Mouse (Mus musculus) bone marrow, adult 2 months (tissue): ENCODE results near the gene Msh6. TPM values are rescaled to one million over a fixed set of nuclear protein-coding genes. Genes with fewer than 3 reads are reported as not detected.
A peak's percentile ranks its signal among the peaks of the same experiment; 100 is the strongest.
"Not testable (repeated sequence)": the region's sequence is repeated elsewhere in the genome, so short reads cannot be mapped to it uniquely, and the experiment has no call there.

Experiments used
- H3K27ac ChIP-seq: fragments of 200-500 bp; 2 replicates; pipeline ENCODE4 v1.5.1; 2012; ENCODE audit warnings: low read depth, mild to moderate bottlenecking, control low read depth, inconsistent platforms, low read length; ENCODE audit not compliant: control insufficient read depth, poor library complexity, insufficient read depth
- H3K4me1 ChIP-seq: fragments of 200-500 bp; 2 replicates; pipeline ENCODE4 v1.6.1; 2011; ENCODE audit warnings: low read length; ENCODE audit not compliant: control insufficient read depth, insufficient read depth
- H3K4me3 ChIP-seq: fragments of 200-500 bp; replicated peaks from 2 replicates; pipeline ENCODE3; 2011; ENCODE audit warnings: mild to moderate bottlenecking, low read depth, low read length, control low read depth; ENCODE audit not compliant: control insufficient read depth
- CTCF ChIP-seq: fragments of 200-500 bp; IDR thresholded peaks from 2 replicates; pipeline ENCODE4 v1.5.1; 2011; ENCODE audit warnings: low read length, control low read depth; ENCODE audit not compliant: control insufficient read depth, insufficient read depth
- POLR2A ChIP-seq: fragments of 200-500 bp; IDR thresholded peaks from 2 replicates; pipeline ENCODE4 v1.6.1; 2011; ENCODE audit warnings: low read depth, mild to moderate bottlenecking, control low read depth, low read length, borderline replicate concordance; ENCODE audit not compliant: control insufficient read depth
- WGBS: fragments of 180-500 bp; shearing (Covaris S2); methylation state at CpG from one replicate; pipeline ENCODE4 v1.1.7; 2018; 5-methylcytosine and 5-hydroxymethylcytosine counted together
- polyA plus RNA-seq: library from polyadenylated mRNA; stranded (reverse); fragments of >200 nt; gene quantifications from 2 replicates; pipeline ENCODE4 v1.2.4, GENCODE M21; 2011; ENCODE audit warnings: low replicate concordance; ENCODE audit not compliant: missing spikeins, insufficient read depth, insufficient read length

Gene Msh6
- polyA plus RNA-seq, result 32.2 and 61.3 TPM in 2 replicates

- Histone ChIP-seq H3K27ac (peak within 1 kb of the TSS; percentile 88), H3K4me3 (peak within 1 kb of the TSS; percentile 97), H3K4me1 (peaks cover 3% of the 10 kb centered on the region)
- TF ChIP-seq POLR2A, result peak; percentile 74
- no peak for TF ChIP-seq CTCF
- WGBS, result under 1% methylated on average over 63 of the region's 63 CpGs
Measured at GRCm38 (mm10) chr17:87974629-87975228, at the start of gene Msh6. Msh6 (plus strand) TSS chr17:87975062.

GRCm38 (mm10) chr17:87934326-87934725, 40.5 kb upstream of the Msh6 start:
- Histone ChIP-seq H3K4me3 (no peak overlapping the region), H3K27ac (no peak overlapping the region), H3K4me1 (no peaks in the 10 kb centered on the region)
- TF ChIP-seq CTCF (no peak), POLR2A (no peak)
- WGBS, result 81% methylated on average over 10 of the region's 10 CpGs

- no peak overlapping the region for H3K4me3 ChIP-seq
- TF ChIP-seq POLR2A (no peak), CTCF (no peak)
- H3K27ac ChIP-seq, result no peak overlapping the region
- no peaks in the 10 kb centered on the region for H3K4me1 ChIP-seq
- WGBS, result 86% methylated on average over 8 of the region's 8 CpGs
Measured at GRCm38 (mm10) chr17:87934736-87935135, 40.1 kb upstream of the Msh6 start.

- H3K4me3 ChIP-seq, result no peak overlapping the region
- no peak overlapping the region for H3K27ac ChIP-seq
- TF ChIP-seq CTCF (no peak), POLR2A (no peak)
- H3K4me1 ChIP-seq, result no peaks in the 10 kb centered on the region
- WGBS, result 79% methylated on average over 4 of the region's 4 CpGs
Measured at GRCm38 (mm10) chr17:87936156-87936555, 38.7 kb upstream of the Msh6 start.

- no peak overlapping the region for H3K27ac ChIP-seq
- 35% methylated on average over 16 of the region's 16 CpGs for WGBS
- no peaks in the 10 kb centered on the region for H3K4me1 ChIP-seq
- no peak overlapping the region for H3K4me3 ChIP-seq
- no peak for TF ChIP-seq POLR2A
- TF ChIP-seq CTCF, result peak; percentile 96
Measured at GRCm38 (mm10) chr17:87948965-87949584, 25.8 kb upstream of the Msh6 start.

GRCm38 (mm10) chr17:87954618-87955124, 20.2 kb upstream of the Msh6 start:
- H3K27ac ChIP-seq, H3K4me3 ChIP-seq, H3K4me1 ChIP-seq: not testable (repeated sequence)
- WGBS, result 55% methylated on average over 13 of the region's 13 CpGs

- Histone ChIP-seq H3K4me3 (no peak overlapping the region), H3K27ac (no peak overlapping the region), H3K4me1 (no peaks in the 10 kb centered on the region)
- no peak for TF ChIP-seq CTCF
- no peak for TF ChIP-seq POLR2A
- 82% methylated on average over 12 of the region's 12 CpGs for WGBS
Measured at GRCm38 (mm10) chr17:87957096-87957840, 17.6 kb upstream of the Msh6 start.

GRCm38 (mm10) chr17:87958283-87958682, 16.6 kb upstream of the Msh6 start:
- Histone ChIP-seq H3K4me3 (no peak overlapping the region), H3K27ac (no peak overlapping the region), H3K4me1 (no peaks in the 10 kb centered on the region)
- WGBS, result 69% methylated on average over 8 of the region's 8 CpGs
- no peak; the same call in 1 of the 2 replicates for TF ChIP-seq CTCF
- no peak for TF ChIP-seq POLR2A

GRCm38 (mm10) chr17:87959406-87959805, 15.5 kb upstream of the Msh6 start:
- H3K4me3 ChIP-seq, H3K27ac ChIP-seq, H3K4me1 ChIP-seq: not testable (repeated sequence)
- WGBS, result 92% methylated on average over 11 of the region's 11 CpGs

GRCm38 (mm10) chr17:87959931-87960330, 14.9 kb upstream of the Msh6 start:
- H3K27ac ChIP-seq, H3K4me3 ChIP-seq, H3K4me1 ChIP-seq: not testable (repeated sequence)
- 86% methylated on average over 5 of the region's 5 CpGs for WGBS
